Mouse (Mus musculus): ENCODE results near the gene E130116L18Rik.

GRCm38 (mm10) chr5:25246473-25246865, 23.5 kb upstream of the E130116L18Rik start:
- TF ChIP-seq CTCF (IDR thresholded peaks at IDR 0.05; ENCODE audit: low read depth, low read length) (no peak), POLR2A (IDR thresholded peaks at IDR 0.05; ENCODE audit: extremely low read depth, insufficient read depth, low read length) (no peak)

All from liver, adult 2 months (tissue).